Mouse (Mus musculus) bone marrow macrophage, adult 2 months (primary cell): ENCODE measurements around the gene Tmem50b. TPM values are rescaled to one million over a fixed set of nuclear protein-coding genes. Genes with fewer than 3 reads are reported as not detected.

Source experiments
- H3K27ac ChIP-seq: 2 replicates; pipeline ENCODE4 v1.5.1; 2012; ENCODE audit warnings: low read depth, low read length; ENCODE audit not compliant: insufficient read depth
- H3K4me1 ChIP-seq: 2 replicates; pipeline ENCODE4 v1.6.1; 2012; ENCODE audit warnings: low read length; ENCODE audit not compliant: control insufficient read depth, insufficient read depth
- H3K4me3 ChIP-seq: 2 replicates; pipeline ENCODE4 v1.5.1; 2012; ENCODE audit warnings: mild to moderate bottlenecking, low read length, moderate library complexity; ENCODE audit not compliant: insufficient read depth
- CTCF ChIP-seq: IDR thresholded peaks from 2 replicates; pipeline ENCODE4 v1.5.1; 2012; ENCODE audit warnings: low read depth, mild to moderate bottlenecking, low read length, moderate library complexity
- POLR2A ChIP-seq: IDR thresholded peaks from 2 replicates; pipeline ENCODE4 v1.6.1; 2012; ENCODE audit warnings: mild to moderate bottlenecking, low read depth, low read length, borderline replicate concordance
- polyA plus RNA-seq: library from polyadenylated mRNA; stranded (reverse); fragments of >200 nt; gene quantifications from 2 replicates; pipeline ENCODE4 v1.2.4, GENCODE M21; 2012; ENCODE audit not compliant: missing spikeins, insufficient read depth, insufficient read length

Gene Tmem50b
- polyA plus RNA-seq, 1 experiment: 80.3 TPM

DNA sequence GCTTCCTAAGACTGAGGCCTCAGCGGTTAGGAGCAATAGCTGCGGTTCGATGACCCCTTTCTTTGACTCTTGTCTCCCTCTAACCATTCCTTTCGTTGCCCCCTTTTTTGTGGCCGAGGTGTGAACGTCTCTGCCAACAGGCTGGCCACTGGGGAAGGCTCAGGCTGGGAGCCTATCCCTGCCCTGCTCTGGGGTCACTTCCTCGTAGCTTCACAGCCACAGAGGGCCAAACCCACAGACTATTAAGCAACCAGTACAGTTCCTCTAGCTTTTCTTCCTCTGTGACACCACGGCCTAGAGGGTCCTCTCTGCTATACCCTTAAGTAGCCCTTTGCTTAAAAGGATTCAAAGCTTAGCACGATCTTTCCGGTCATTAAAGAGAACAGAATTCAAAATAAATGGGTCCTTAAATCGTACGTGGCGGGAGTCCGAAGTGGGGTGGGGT, 51.2 kb downstream of the Tmem50b start:
- peaks cover 26% of the 10 kb centered on the region for H3K4me1 ChIP-seq
- TF ChIP-seq POLR2A: no peak
- no peak for TF ChIP-seq CTCF
- H3K4me3 ChIP-seq: peak overlapping the region; percentile 50
- peak overlapping the region; percentile 92 for H3K27ac ChIP-seq

DNA sequence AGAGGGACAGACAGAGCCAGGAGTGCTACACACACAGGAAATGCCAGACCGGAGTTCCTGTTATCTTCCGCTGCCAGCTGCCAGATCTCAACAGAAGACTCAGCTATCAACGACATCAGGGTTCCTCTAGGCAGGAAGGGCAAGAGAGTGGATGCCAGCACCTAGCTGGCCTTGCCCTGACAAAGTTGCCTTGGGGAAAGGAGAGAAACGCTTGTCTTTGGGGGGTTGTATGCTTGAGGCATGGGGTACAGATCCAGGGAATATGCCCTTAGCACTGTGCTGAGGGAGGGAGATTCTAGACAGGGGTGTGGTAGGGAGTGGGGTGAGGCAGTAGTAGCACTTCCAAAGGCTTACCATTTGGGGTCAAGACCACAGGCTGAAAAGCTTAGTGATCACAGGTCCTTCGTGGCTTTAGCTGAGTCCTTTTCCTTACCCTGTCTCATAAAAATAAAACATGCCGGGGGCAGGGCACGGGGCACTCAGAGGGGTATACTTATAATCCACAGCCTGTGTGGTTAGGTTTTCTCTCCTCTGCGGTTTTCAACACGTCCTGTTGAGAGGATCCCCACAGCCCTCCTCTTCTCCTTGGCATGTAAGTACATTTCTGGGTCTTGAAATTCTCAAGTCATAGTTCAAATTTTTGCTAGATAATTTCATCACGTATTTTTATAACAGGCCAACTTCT, 51.9 kb downstream of the Tmem50b start:
- peak; percentile 12; the same call in 1 of the 2 replicates for TF ChIP-seq POLR2A
- no peak for TF ChIP-seq CTCF
- Histone ChIP-seq H3K4me1 (peaks cover 25% of the 10 kb centered on the region), H3K4me3 (peak overlapping the region; percentile 36), H3K27ac (peak overlapping the region; percentile 92)

DNA sequence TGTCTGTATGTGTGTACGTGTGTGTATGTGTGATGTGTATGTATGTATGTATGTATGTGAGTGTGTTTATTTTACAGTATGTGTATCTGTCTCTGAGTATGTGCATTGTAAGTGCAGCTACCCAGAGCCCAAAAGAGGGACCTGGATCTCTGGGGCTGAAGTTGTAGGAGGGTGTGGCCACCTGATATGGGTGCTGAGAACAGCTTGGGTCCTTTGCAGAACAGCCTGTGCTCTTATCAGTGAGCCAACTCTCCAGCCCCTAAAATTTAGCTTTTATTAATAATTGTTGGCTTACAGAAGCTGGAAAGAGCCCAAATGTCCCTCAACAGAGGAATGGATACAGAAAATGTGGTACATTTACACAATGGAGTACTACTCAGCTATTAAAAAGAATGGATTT, 54.0 kb downstream of the Tmem50b start:
- H3K4me3 ChIP-seq: no peak overlapping the region
- peaks cover 21% of the 10 kb centered on the region for H3K4me1 ChIP-seq
- no peak overlapping the region for H3K27ac ChIP-seq
- no peak for TF ChIP-seq POLR2A
- TF ChIP-seq CTCF: no peak

DNA sequence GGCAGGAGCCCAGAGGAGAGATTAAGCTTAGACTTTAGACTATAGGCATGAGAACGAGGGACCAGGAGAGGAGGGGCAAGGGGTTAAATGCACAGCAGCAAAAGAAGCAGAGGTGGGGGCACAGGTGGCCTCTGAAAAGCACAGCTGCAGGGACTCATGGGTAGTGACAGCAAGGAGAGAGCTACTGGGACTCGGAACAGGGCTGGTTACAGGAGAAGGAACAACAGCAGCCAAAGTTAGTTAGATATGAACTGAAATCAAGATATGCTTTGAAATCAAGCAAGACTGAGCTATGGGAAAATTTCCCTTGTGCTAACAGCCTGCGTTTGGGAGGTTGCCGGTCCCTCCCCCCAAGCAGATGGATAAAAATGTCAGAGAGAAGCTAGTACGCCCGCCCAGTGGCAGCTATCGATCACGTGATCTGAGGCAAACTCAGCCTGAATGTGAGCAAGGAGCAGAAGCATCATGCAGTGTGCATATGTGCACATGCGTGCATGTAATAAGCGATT, 56.0 kb downstream of the Tmem50b start:
- peaks cover 37% of the 10 kb centered on the region for H3K4me1 ChIP-seq
- TF ChIP-seq POLR2A: no peak
- no peak overlapping the region for H3K27ac ChIP-seq
- no peak overlapping the region for H3K4me3 ChIP-seq

DNA sequence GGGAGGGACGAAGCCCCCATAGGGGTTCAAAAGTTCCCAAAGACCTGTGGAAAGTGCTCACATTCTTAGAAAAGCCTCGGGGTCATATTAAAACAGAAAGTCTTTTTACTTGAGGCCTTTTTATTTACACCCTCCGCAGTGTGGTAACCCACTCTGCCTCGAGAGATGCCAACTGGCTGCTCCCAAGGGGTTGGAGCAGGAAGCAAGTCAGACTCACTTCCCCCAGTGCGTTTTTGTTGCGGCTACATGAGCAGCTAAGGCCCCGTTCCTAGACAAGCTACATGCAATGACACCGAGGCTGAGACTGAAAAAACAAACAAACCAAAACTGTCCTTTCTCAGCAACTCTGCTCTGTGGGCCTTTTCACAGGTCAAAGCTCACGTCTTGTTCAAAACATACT, 59.1 kb downstream of the Tmem50b start:
- Histone ChIP-seq H3K4me3 (no peak overlapping the region), H3K4me1 (peaks cover 23% of the 10 kb centered on the region), H3K27ac (peak overlapping the region; percentile 78)
- TF ChIP-seq CTCF: no peak
- TF ChIP-seq POLR2A: no peak

DNA sequence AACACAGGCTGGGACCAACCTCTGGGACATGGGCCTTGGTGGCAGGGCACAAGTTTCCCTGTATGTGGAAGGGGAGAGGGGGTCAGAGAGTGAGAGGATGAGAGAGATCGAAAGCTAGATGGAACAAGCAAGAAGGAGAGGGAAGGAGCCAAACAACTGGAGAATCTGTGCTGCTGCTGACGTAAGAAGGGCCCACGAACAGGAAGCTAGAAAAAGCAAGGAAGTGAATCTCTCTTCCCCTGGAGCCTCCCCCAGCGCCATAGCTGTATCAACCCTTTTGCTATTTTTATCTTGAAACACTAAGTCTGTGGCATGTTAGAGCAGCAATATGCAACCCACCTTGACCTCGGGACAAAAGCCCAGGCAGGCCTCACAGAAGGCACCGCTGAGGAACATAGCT, 59.5 kb downstream of the Tmem50b start:
- Histone ChIP-seq H3K4me3 (no peak overlapping the region), H3K27ac (peak overlapping the region; percentile 78), H3K4me1 (peaks cover 20% of the 10 kb centered on the region)
- no peak for TF ChIP-seq CTCF
- no peak for TF ChIP-seq POLR2A

DNA sequence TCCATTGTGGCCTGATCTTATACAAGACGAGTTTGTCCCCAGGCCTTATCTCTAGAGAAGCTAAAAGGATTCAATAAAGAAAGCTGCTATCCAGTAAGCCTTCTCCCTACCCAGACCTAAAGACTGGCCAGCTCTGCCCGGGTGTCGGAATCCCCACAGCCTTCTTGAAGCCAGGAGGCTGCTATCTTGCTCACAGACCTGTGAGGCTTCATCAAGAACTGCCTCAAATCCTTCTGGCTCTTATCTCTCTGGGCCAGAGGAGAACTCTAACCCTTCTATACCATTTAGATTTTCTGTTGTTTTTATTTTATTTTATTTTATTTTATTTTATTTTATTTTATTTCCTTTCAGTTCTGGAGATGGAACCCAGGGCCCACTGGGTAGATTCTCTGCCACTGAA, 60.5 kb downstream of the Tmem50b start:
- Histone ChIP-seq H3K4me1 (peaks cover 20% of the 10 kb centered on the region), H3K4me3 (no peak overlapping the region), H3K27ac (no peak overlapping the region)
- TF ChIP-seq CTCF (no peak), POLR2A (no peak)

DNA sequence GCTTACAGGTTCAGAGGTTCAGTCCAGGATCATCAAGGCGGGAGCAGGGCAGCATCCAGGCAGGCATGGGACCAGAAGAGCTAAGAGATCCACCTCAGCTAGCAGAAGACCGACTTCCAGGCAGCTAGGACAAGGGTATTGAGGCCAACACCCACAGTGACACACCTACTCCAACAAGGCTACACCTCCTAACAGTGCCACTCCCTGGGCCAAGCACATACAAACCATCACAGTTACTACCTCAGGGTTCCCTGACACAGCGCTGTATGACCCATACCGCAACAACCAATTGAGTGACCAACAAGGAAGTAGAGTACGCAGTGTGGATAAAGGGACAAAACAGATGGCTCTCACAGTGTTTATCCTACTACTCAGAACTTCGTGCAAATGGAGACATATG, 61.2 kb downstream of the Tmem50b start:
- TF ChIP-seq POLR2A (no peak), CTCF (no peak)
- peaks cover 18% of the 10 kb centered on the region for H3K4me1 ChIP-seq
- H3K4me3 ChIP-seq: no peak overlapping the region
- H3K27ac ChIP-seq: no peak overlapping the region

DNA sequence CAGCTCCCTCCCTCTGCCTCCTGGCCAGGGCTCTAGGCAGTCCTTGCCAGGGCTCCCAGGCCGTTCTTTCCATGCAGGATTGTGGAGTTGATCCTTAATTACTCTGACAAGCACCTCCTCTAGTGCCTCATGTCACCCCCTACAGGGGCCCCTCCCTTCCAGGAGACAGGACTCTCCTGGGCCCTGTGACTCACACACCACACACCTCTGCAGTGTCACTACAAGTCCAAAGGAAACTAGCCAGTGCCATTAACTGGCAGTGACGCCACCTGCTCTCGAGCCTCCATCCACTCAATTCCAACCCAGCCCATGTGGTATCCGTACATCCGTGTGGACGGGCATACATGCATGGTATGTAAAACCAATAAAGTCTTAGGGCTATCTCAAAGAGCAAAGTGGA, 62.7 kb downstream of the Tmem50b start:
- peaks cover 18% of the 10 kb centered on the region for H3K4me1 ChIP-seq
- TF ChIP-seq CTCF (no peak), POLR2A (no peak)

DNA sequence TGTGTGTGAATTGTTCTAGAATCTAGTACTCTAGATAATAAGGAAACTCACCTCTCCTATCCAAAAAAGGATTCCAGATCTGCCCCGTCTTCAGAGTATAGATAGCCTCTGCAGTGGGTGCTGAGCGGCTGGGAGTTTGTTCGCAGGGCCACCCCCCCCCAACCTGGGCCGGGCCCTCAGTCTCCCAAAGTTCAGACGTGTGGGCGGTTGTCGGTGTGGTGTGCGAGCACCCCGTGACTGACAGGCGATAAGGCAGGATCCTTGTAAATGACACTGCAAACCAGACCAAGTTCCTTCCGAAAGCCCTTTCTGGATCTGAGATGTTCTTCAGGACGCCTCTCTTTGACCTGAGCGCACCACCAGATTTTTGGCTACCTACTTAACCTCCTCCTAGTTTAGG, 63.1 kb downstream of the Tmem50b start:
- Histone ChIP-seq H3K27ac (no peak overlapping the region), H3K4me3 (no peak overlapping the region), H3K4me1 (peaks cover 18% of the 10 kb centered on the region)
- no peak for TF ChIP-seq CTCF
- no peak for TF ChIP-seq POLR2A

More for the DNA sequence above, 62.7 kb downstream of the Tmem50b start:
- Histone ChIP-seq H3K4me3 (no peak overlapping the region), H3K27ac (no peak overlapping the region)
